Mouse (Mus musculus) olfactory bulb, adult 2 months (tissue): ENCODE measurements around the gene Sema4b.
A peak's percentile ranks its signal among the peaks of the same experiment; 100 is the strongest.

Experiments
- CTCF ChIP-seq: fragments of 200-500 bp; IDR thresholded peaks from 2 replicates; pipeline ENCODE4 v1.5.1; 2012; ENCODE audit warnings: low read depth, mild to moderate bottlenecking, low read length, moderate library complexity; ENCODE audit not compliant: insufficient read depth
- POLR2A ChIP-seq: fragments of 200-500 bp; IDR thresholded peaks from 2 replicates; pipeline ENCODE4 v1.6.1; 2012; ENCODE audit warnings: mild to moderate bottlenecking, low read depth, low read length, moderate library complexity; ENCODE audit not compliant: insufficient read depth

- no peak for TF ChIP-seq CTCF
- TF ChIP-seq POLR2A, result 0 out of 2 replicates have a peak, but pooled peaks have one; percentile 45
These were observed 74.2 kb downstream of the Sema4b start, which contains the start of gene Ngrn for GRCm38 (mm10) chr7:80260625-80261371.
